Mouse (Mus musculus) erythroblast, embryonic 14.5 days (primary cell): Measurements from ENCODE around the gene Abr.

Experiments used
- GATA1 ChIP-seq: IDR thresholded peaks from 2 replicates; pipeline ENCODE4 v1.6.1; 2012; ENCODE audit warnings: low read length, inconsistent platforms, mixed read lengths
- TAL1 ChIP-seq: IDR thresholded peaks from 3 replicates; pipeline ENCODE4 v1.6.1; 2012; ENCODE audit warnings: low read length, inconsistent platforms, mixed read lengths

- no peak for TF ChIP-seq GATA1
- no peak for TF ChIP-seq TAL1
These were observed 36.0 kb downstream of the Abr start for GRCm38 (mm10) chr11:76586119-76586518.
